Mouse (Mus musculus) limb, embryonic 15.5 days (tissue): ENCODE results near the gene Pold3. TPM values are rescaled to one million over a fixed set of nuclear protein-coding genes. Genes with fewer than 3 reads are reported as not detected.
A peak's percentile ranks its signal among the peaks of the same experiment; 100 is the strongest.

Experiments used
- ATAC-seq: fragments of 200-750 bp; cut with Nextera tagmentation; 2 replicates; pipeline ENCODE4 v1.8.0; 2017; ENCODE audit warnings: low read depth, moderate TSS enrichment; ENCODE audit not compliant: insufficient number of reproducible peaks, low FRiP score, low TSS enrichment
- H3K27ac ChIP-seq: fragments of 300-500 bp; sonication (generic); 2 replicates; pipeline ENCODE4 v1.5.1; 2015; ENCODE audit warnings: moderate library complexity, mild to moderate bottlenecking, inconsistent platforms
- H3K27me3 ChIP-seq: fragments of 300-500 bp; sonication (generic); 2 replicates; pipeline ENCODE4 v1.6.1; 2015; ENCODE audit warnings: inconsistent platforms
- H3K36me3 ChIP-seq: fragments of 300-500 bp; sonication (generic); 2 replicates; pipeline ENCODE4 v1.6.1; 2015; ENCODE audit warnings: inconsistent platforms
- H3K4me1 ChIP-seq: fragments of 300-500 bp; sonication (generic); 2 replicates; pipeline ENCODE4 v1.6.1; 2015; ENCODE audit warnings: inconsistent platforms
- H3K4me2 ChIP-seq: fragments of 300-500 bp; sonication (generic); 2 replicates; pipeline ENCODE4 v1.6.1; 2015; ENCODE audit warnings: mild to moderate bottlenecking, inconsistent platforms
- H3K4me3 ChIP-seq: fragments of 300-500 bp; sonication (generic); 2 replicates; pipeline ENCODE4 v1.5.1; 2015; ENCODE audit warnings: mild to moderate bottlenecking, inconsistent platforms
- H3K9ac ChIP-seq: fragments of 300-500 bp; sonication (generic); 2 replicates; pipeline ENCODE4 v1.6.1; 2015; ENCODE audit warnings: inconsistent platforms
- H3K9me3 ChIP-seq: fragments of 300-500 bp; sonication (generic); 2 replicates; pipeline ENCODE4 v1.6.1; 2016; ENCODE audit warnings: inconsistent platforms
- WGBS: fragments of 180-500 bp; shearing (Covaris S2); methylation state at CpG from one replicate; pipeline ENCODE4 v1.1.7; 2015; 5-methylcytosine and 5-hydroxymethylcytosine counted together
- polyA plus RNA-seq: library from polyadenylated mRNA; unstranded; fragments of >200 nt; fragmentation: Nextera tagmentation; extraction: Ambion mirVana; gene quantifications from 2 replicates; pipeline ENCODE4 v1.2.1, GENCODE M21; 2015

Gene Pold3
- polyA plus RNA-seq, 1 experiment from 2014 or later = 52.6 TPM

DNA sequence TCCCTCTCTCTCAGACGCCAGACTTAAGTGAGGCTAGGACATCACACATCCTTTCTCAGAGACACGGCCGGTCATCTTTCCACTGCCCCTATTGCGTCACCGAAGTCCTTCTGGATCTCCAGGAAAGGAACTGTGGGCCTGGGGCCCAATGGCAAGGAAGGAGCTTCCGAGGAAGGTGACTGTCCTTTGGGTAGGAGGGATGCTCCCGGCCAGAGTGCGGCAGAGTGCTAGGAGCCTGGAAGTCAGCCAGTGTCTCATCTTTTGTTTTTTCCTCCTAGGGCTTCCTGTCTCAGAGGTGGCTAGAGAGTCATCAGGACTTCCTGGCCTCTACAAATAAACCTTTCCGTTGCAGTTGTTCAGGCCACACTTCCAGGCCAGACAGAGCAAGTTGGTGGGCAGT, 15.7 kb upstream of the Pold3 start:
- no peaks in the 10 kb centered on the region for H3K4me1 ChIP-seq
- H3K27ac ChIP-seq = no peak overlapping the region
- H3K4me2 ChIP-seq = no peak overlapping the region
- H3K4me3 ChIP-seq = no peak overlapping the region
- H3K9me3 ChIP-seq = no peaks in the 10 kb centered on the region
- no peaks in the 10 kb centered on the region for H3K36me3 ChIP-seq
- 77% methylated on average over 9 of the region's 9 CpGs for WGBS
- no peak overlapping the region for H3K9ac ChIP-seq
- H3K27me3 ChIP-seq = no peaks in the 10 kb centered on the region
- ATAC-seq = no peak

DNA sequence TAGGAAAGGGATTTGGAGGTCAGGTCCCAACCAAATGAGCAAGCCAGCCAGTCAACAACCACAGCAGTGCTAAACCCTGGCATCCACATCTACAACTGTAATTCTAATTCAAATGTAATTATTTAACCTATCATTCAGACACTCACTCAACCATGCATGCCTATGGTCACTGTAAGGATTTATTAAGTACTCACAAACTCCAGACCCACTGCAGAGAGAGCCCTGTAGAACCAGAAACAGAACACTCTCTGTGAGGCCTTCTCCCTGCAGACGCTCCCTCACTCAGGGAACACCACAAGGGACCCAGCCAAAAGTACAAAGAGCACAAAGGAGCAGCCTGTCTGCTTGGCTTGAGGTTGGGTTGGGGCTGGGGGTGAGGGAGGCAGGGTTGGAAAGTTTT, 11.0 kb upstream of the Pold3 start:
- Histone ChIP-seq H3K4me1 (no peaks in the 10 kb centered on the region), H3K9me3 (no peaks in the 10 kb centered on the region), H3K4me3 (no peak overlapping the region), H3K36me3 (no peaks in the 10 kb centered on the region), H3K9ac (no peak overlapping the region), H3K27ac (no peak overlapping the region), H3K4me2 (no peak overlapping the region), H3K27me3 (no peaks in the 10 kb centered on the region)
- 0 out of 2 replicates have a peak, but pooled peaks have one; percentile 52 for ATAC-seq
- WGBS = 61% methylated on average over 1 of the region's 1 CpGs

DNA sequence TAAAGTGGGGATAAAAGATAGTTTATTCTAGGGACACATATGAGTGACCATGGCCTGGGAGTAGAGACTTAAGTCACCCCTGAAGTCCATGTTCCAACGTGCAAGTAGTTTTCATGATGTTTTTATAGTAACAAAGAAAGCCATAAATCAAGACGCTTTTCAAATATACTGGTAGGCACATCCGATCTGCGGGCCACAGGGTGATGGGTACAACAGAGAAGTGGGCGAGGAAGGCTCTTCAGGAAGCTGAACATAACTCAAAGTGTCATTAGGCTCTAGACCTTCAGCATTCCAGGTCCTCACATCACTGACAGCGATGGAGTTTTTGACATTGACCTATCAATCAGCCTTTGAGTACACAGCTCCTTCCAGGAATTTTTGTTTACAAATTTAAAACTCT, 9.2 kb upstream of the Pold3 start:
- H3K9ac ChIP-seq = no peak overlapping the region
- H3K4me1 ChIP-seq = no peaks in the 10 kb centered on the region
- no peak for ATAC-seq
- no peaks in the 10 kb centered on the region for H3K9me3 ChIP-seq
- no peaks in the 10 kb centered on the region for H3K27me3 ChIP-seq
- no peak overlapping the region for H3K27ac ChIP-seq
- no peak overlapping the region for H3K4me3 ChIP-seq
- WGBS = 58% methylated on average over 6 of the region's 6 CpGs
- H3K4me2 ChIP-seq = no peak overlapping the region
- no peaks in the 10 kb centered on the region for H3K36me3 ChIP-seq

DNA sequence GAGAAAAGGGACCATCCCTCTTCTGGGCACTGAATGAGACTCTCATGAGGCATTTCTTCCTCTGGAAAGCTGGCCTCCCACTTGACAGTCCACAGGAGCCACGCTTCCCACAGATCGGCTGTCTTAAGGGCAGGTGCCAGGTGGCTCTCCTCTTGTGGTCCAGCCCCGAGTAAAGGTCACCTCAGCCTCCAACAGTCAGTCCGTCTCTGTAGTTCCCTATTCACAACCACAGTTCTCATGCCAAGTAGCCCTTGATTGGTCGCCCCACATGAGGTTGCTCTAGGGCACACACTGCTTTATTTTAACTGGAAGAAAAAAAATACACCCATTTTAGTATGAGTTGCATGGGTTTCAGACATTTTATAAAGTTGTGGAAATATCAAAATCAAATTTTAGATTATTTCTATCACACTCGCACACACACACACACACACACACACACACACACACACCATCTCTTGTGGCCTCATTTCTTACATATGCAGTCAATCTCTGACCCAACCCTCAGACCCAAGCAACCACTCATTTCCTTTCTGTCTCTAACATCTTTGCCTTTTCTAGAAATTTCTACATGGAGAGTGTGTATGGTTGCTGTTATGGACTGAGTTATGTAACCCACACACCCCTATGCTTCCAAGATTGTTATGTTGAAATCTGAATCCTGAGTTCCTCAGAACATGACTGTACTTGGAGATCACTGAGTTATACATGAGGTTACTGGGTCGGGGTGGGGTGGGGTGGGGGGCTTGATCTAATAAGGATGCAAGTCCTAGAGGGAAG, 7.1 kb upstream of the Pold3 start:
- Histone ChIP-seq H3K9me3 (no peaks in the 10 kb centered on the region), H3K4me2 (no peak overlapping the region), H3K9ac (no peak overlapping the region), H3K27ac (no peak overlapping the region), H3K4me3 (no peak overlapping the region), H3K36me3 (no peaks in the 10 kb centered on the region), H3K4me1 (no peaks in the 10 kb centered on the region), H3K27me3 (no peaks in the 10 kb centered on the region)
- 81% methylated on average over 7 of the region's 7 CpGs for WGBS
- ATAC-seq = no peak

DNA sequence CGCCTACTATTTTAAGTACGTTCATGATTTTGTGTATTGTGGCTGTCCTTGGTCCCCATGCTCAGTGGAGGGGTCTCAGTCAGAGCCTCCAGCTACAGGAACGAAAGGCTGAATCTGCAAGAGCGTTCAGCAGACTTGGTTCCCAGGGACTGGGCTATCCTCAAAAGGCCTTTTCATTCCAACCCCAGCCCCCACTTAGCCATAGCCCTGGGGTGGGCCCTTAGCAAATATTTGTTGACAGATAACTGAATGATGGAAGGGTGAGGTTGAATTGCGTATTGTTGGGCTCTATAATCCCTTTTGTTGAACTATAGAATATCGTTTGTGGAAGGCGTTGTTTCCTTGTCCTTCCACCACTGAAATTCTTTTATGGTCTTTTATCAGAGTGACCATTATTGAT, 5.1 kb upstream of the Pold3 start:
- WGBS = 88% methylated on average over 7 of the region's 7 CpGs
- Histone ChIP-seq H3K9me3 (no peaks in the 10 kb centered on the region), H3K27me3 (no peaks in the 10 kb centered on the region), H3K9ac (no peak overlapping the region), H3K4me3 (no peak overlapping the region), H3K36me3 (no peaks in the 10 kb centered on the region), H3K27ac (no peak overlapping the region), H3K4me1 (0 out of 2 replicates have a peak, but pooled peaks cover 3% of the 10 kb centered on the region), H3K4me2 (no peak overlapping the region)
- no peak for ATAC-seq

DNA sequence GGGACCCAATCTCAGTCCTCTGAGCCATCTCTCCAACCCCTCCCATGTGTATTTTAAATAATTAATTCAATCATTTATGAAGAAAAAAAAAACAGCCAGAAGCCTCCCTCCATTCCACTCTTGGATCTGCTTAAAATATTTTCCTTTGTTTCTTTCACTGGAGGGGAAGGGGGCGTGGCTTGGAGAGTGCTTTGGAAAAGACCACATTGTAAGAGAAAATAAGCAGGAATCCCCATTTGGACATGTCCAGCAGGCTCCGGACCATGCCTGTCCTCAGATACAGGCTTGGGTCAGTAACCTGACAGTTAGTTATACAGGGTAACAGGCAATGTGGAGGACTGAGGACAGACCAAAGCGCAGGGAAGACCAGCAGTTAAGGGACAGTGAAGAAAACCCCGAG, 3.8 kb upstream of the Pold3 start:
- H3K9me3 ChIP-seq = no peaks in the 10 kb centered on the region
- WGBS = 73% methylated on average over 4 of the region's 4 CpGs
- H3K4me3 ChIP-seq = no peak overlapping the region
- no peaks in the 10 kb centered on the region for H3K36me3 ChIP-seq
- H3K4me2 ChIP-seq = no peak overlapping the region
- no peak overlapping the region for H3K27ac ChIP-seq
- no peak for ATAC-seq
- H3K4me1 ChIP-seq = peaks cover 6% of the 10 kb centered on the region; the same call in 1 of the 2 replicates
- no peaks in the 10 kb centered on the region for H3K27me3 ChIP-seq
- no peak overlapping the region for H3K9ac ChIP-seq

DNA sequence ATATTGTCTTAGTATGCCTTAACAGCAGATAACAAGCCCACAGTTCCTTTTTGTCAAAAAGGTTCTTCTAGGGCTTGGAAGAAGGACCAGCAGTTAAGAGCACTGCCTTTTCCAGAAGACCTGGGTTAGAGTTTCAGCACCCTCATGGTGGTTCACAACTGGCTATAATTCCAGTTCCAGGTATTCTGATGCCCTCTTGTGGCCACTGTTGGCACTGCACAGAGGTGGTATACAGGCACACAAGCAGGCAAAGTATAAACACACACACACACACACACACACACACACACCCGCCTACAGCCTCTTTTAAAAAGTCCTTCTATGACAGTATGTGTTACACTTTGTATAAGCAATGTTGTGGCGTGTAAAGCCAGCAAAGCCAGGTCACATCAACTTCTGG, 2.8 kb upstream of the Pold3 start:
- no peak overlapping the region for H3K27ac ChIP-seq
- no peaks in the 10 kb centered on the region for H3K9me3 ChIP-seq
- no peak for ATAC-seq
- no peak overlapping the region for H3K9ac ChIP-seq
- H3K4me1 ChIP-seq = peaks cover 10% of the 10 kb centered on the region
- WGBS = 85% methylated on average over 2 of the region's 2 CpGs
- no peaks in the 10 kb centered on the region for H3K27me3 ChIP-seq
- no peak overlapping the region for H3K4me2 ChIP-seq
- H3K4me3 ChIP-seq = no peak overlapping the region
- H3K36me3 ChIP-seq = no peaks in the 10 kb centered on the region

DNA sequence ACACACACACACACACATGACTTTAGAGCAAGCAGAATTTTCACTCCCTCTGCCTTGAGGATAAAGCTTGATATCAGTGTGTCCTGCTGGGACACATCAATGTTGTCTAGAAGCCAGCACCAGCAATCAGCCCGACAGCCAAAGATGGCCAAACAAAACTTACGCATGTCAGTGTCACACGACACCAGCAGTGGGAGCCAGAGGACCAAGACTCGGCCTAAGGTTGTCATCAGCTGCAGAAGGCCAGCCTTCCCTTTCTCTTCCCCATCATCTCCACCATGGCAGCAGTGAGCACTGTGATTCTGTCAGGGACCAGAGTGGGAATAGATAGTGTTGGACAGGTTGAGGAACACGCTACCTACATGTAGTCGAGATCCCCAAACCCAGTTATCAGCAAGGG, 2.1 kb upstream of the Pold3 start:
- no peaks in the 10 kb centered on the region for H3K9me3 ChIP-seq
- peaks cover 7% of the 10 kb centered on the region for H3K36me3 ChIP-seq
- H3K9ac ChIP-seq = no peak overlapping the region
- ATAC-seq = no peak
- WGBS = 60% methylated on average over 6 of the region's 6 CpGs
- no peak overlapping the region for H3K4me3 ChIP-seq
- no peaks in the 10 kb centered on the region for H3K27me3 ChIP-seq
- H3K4me1 ChIP-seq = peaks cover 10% of the 10 kb centered on the region
- H3K27ac ChIP-seq = no peak overlapping the region
- H3K4me2 ChIP-seq = no peak overlapping the region

DNA sequence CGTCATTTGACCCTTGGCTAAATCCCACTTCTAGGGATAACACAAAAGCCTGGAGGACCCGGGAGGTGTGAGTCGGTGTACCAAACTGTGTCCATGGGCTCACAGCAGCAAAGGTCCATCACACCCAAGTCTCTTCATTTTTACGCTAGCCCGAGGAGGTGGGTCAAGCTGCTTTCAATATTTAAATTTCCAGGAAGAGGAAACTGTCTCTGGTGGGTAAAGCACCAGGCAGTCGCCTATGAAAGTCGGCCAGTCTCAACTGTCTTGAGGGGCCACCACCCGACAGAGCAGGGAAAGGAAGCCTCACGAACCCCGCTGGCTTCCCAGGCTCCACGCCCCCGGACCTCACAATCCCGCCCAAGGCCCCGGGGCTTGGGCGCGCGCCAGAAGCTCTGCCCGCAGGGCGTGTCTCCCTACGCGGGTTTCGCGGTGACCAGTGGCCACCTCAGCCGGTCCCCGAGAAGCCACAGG, 539 bp downstream of the Pold3 start:
- Histone ChIP-seq H3K9me3 (no peaks in the 10 kb centered on the region), H3K36me3 (peaks cover 25% of the 10 kb centered on the region), H3K9ac (peak overlapping the region; percentile 85), H3K27me3 (no peaks in the 10 kb centered on the region), H3K4me3 (peak overlapping the region; percentile 98), H3K4me1 (peaks cover 10% of the 10 kb centered on the region), H3K4me2 (peak overlapping the region; percentile 63), H3K27ac (peak overlapping the region; percentile 91)
- peak; percentile 43; the same call in 1 of the 2 replicates for ATAC-seq
- under 1% methylated on average over 25 of the region's 25 CpGs for WGBS

DNA sequence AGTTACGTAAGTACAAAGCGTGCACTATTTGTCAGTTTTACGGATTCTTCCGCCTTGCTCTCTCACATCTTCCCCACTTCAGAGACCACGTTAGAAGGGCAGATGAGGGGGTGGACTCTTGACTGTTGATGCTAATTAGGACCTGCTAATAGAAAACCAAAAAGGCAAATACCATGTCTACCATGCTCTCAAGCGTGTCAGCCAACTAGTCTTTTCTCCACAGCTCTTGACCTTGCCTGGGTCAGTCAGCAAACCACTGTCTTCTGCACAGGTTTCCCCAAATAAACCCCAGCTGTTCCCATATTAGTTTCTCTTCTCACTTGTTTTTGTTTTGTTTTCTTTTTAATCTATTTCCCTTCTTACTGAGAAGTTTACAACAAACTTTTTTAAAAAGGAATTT, 7.1 kb downstream of the Pold3 start:
- Histone ChIP-seq H3K4me3 (no peak overlapping the region), H3K9me3 (no peaks in the 10 kb centered on the region), H3K4me1 (no peaks in the 10 kb centered on the region), H3K9ac (no peak overlapping the region), H3K4me2 (no peak overlapping the region), H3K27me3 (no peaks in the 10 kb centered on the region), H3K27ac (no peak overlapping the region), H3K36me3 (peaks cover 56% of the 10 kb centered on the region)
- WGBS = 89% methylated on average over 6 of the region's 6 CpGs
- ATAC-seq = no peak

DNA sequence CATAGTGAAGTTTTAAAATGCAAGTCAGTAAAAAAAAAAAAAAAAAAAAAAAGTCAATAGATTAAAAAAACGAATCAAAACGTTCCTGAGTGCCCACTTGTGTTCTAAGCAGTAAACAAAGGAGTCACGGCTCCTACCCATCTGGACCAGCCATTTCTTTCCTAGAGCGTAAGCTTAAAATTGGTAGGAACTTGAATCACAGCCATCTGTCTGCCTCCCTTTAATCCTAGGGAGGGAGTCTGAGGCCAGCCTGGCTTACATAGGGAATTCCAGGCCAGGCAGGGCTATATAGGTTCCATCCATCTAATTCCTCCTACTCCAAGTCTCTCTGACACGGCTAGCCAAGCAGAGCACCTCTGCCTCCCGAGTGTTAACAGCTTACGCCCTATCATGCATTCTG, 7.5 kb downstream of the Pold3 start:
- no peak overlapping the region for H3K4me3 ChIP-seq
- no peaks in the 10 kb centered on the region for H3K27me3 ChIP-seq
- no peak for ATAC-seq
- no peak overlapping the region for H3K9ac ChIP-seq
- H3K9me3 ChIP-seq = no peaks in the 10 kb centered on the region
- no peaks in the 10 kb centered on the region for H3K4me1 ChIP-seq
- no peak overlapping the region for H3K27ac ChIP-seq
- H3K36me3 ChIP-seq = peaks cover 56% of the 10 kb centered on the region
- no peak overlapping the region for H3K4me2 ChIP-seq
- WGBS = 86% methylated on average over 7 of the region's 7 CpGs

DNA sequence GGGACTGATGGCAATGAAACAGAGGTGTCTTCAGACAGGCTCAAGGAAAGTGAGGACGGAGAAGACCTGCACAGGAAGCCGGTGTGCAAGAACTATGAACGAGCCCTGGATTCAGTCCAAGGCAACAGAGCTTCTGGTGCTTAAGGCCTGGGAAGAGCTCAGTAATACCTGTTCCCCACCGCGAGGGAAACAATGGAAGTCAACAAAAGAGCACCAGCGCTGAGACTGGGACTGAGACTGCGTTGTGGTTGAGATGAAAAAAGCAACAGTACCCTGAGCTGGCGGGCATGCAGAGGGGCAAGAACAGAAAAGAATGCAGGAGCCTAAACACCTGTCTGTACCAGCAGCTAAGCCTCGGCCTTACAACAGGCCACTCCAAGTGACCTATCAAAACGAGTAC, 9.9 kb downstream of the Pold3 start:
- H3K4me3 ChIP-seq = no peak overlapping the region
- H3K27me3 ChIP-seq = no peaks in the 10 kb centered on the region
- no peak overlapping the region for H3K27ac ChIP-seq
- no peaks in the 10 kb centered on the region for H3K9me3 ChIP-seq
- WGBS = 68% methylated on average over 10 of the region's 10 CpGs
- H3K4me1 ChIP-seq = no peaks in the 10 kb centered on the region
- ATAC-seq = no peak
- peaks cover 50% of the 10 kb centered on the region for H3K36me3 ChIP-seq
- H3K4me2 ChIP-seq = no peak overlapping the region
- no peak overlapping the region for H3K9ac ChIP-seq
